Mouse (Mus musculus) intestine, embryonic 14.5 days (tissue): ENCODE measurements around the gene Sntg2. TPM values are rescaled to one million over a fixed set of nuclear protein-coding genes. Genes with fewer than 3 reads are reported as not detected.

ENCODE experiments used
- ATAC-seq: fragments of 200-750 bp; cut with Nextera tagmentation; replicated peaks from 2 replicates; pipeline ENCODE4 v1.8.0; 2017; ENCODE audit warnings: low read depth, moderate number of reproducible peaks, moderate TSS enrichment, moderate library complexity; ENCODE audit not compliant: low FRiP score, low TSS enrichment
- DNase-seq: peaks from one replicate; pipeline ENCODE4 v3.0.0-alpha.2; 2018; ENCODE audit warnings: low spot score
- H3K27ac ChIP-seq: fragments of 300-500 bp; sonication (generic); 2 replicates; pipeline ENCODE4 v1.5.1; 2014; ENCODE audit warnings: low read depth, mild to moderate bottlenecking, control low read depth
- H3K27me3 ChIP-seq: fragments of 300-500 bp; sonication (generic); replicated peaks from 2 replicates; pipeline ENCODE4 v1.6.1; 2014; ENCODE audit warnings: low read length, control low read depth; ENCODE audit not compliant: control insufficient read depth, insufficient read depth
- H3K36me3 ChIP-seq: fragments of 300-500 bp; sonication (generic); 2 replicates; pipeline ENCODE4 v1.6.1; 2014; ENCODE audit warnings: low read length, control low read depth; ENCODE audit not compliant: control insufficient read depth, insufficient read depth
- H3K4me1 ChIP-seq: fragments of 300-500 bp; sonication (generic); replicated peaks from 2 replicates; pipeline ENCODE4 v1.6.1; 2014; ENCODE audit warnings: low read length, control low read depth, mixed read lengths; ENCODE audit not compliant: control insufficient read depth, insufficient read depth
- H3K4me2 ChIP-seq: fragments of 300-500 bp; sonication (generic); 2 replicates; pipeline ENCODE4 v1.6.1; 2014; ENCODE audit warnings: low read length
- H3K4me3 ChIP-seq: fragments of 300-500 bp; sonication (generic); 2 replicates; pipeline ENCODE4 v1.5.1; 2014; ENCODE audit warnings: low read depth, low read length, control low read depth, mixed read lengths
- H3K9ac ChIP-seq: fragments of 300-500 bp; sonication (generic); 2 replicates; pipeline ENCODE4 v1.6.1; 2014; ENCODE audit warnings: mild to moderate bottlenecking, low read length
- H3K9me3 ChIP-seq: fragments of 300-500 bp; sonication (generic); 2 replicates; pipeline ENCODE4 v1.6.1; 2016; ENCODE audit warnings: low read length, control low read depth; ENCODE audit not compliant: control insufficient read depth
- WGBS: fragments of 180-500 bp; shearing (Covaris S2); extraction: QIAGEN DNeasy Blood & Tissue Kit; methylation state at CpG from one replicate; pipeline ENCODE4 v1.1.7; 2014; 5-methylcytosine and 5-hydroxymethylcytosine counted together
- polyA plus RNA-seq: library from polyadenylated mRNA; unstranded; fragments of >200 nt; fragmentation: Nextera tagmentation; extraction: Ambion mirVana; gene quantifications from 2 replicates; pipeline ENCODE4 v1.2.1, GENCODE M21; 2014

The Sntg2 gene
- polyA plus RNA-seq, 1 experiment from 2014 or later, result 43.2 TPM

DNA sequence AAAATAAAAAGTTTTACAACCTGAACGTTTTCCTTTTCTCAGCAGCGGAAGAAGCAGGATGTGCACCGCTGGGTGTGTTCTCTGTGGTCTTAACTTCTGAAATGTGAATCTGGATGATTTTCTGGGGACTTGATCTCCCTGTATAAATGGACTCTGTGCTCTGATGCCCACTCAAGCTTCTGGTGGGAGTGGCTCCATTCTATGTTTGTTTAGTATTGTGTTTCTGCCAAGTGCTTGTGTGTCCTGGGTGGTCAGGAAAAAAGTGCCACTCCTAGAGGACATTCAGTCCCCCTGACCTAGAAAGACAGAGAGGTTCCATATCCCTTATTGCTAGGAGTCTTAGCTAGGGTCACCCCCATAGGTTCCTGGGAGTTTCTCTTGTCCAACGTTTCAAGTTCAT is 240.7 kb downstream of the Sntg2 start, which contains the start of gene Tpo:
TSS of gene Tpo (minus strand) at position 101 of the 400 bp plus-strand sequence.
- no peak within 1 kb of the TSS for H3K9ac ChIP-seq
- H3K4me1 ChIP-seq, result no peaks in the 10 kb centered on the region
- no peak within 1 kb of the TSS for H3K4me2 ChIP-seq
- no peaks in the 10 kb centered on the region for H3K27me3 ChIP-seq
- H3K9me3 ChIP-seq, result no peaks in the 10 kb centered on the region
- WGBS, result 84% methylated on average over 4 of the region's 4 CpGs
- H3K27ac ChIP-seq, result no peak within 1 kb of the TSS
- DNase-seq (peak; percentile 6), ATAC-seq (no peak)
- no peaks in the 10 kb centered on the region for H3K36me3 ChIP-seq
- H3K4me3 ChIP-seq, result no peak within 1 kb of the TSS

DNA sequence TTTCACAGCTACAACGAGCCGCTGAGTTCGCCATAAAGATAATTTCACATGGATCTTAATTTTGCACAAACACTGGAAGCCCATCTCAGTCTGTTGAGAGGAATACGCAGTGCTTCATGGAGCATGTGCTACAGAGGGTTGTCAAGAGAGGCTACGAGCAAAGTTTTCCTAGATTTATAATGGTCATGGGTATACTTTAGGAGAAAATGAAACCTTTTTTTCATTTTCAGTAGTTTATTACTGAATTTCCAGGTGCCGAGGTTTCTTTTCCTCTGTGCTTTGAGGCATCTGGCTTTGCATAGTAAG is 243.8 kb downstream of the Sntg2 start:
- H3K36me3 ChIP-seq, result no peaks in the 10 kb centered on the region
- WGBS, result 74% methylated on average over 6 of the region's 6 CpGs
- H3K4me2 ChIP-seq, result no peak overlapping the region
- H3K27me3 ChIP-seq, result no peaks in the 10 kb centered on the region
- no peaks in the 10 kb centered on the region for H3K4me1 ChIP-seq
- no peak for ATAC-seq
- H3K27ac ChIP-seq, result no peak overlapping the region
- no peak overlapping the region for H3K4me3 ChIP-seq
- no peak overlapping the region for H3K9ac ChIP-seq
- H3K9me3 ChIP-seq, result no peaks in the 10 kb centered on the region
- no peak for DNase-seq

GRCm38 (mm10) chr12:30128561-30129410 is 244.4 kb downstream of the Sntg2 start:
- H3K4me3 ChIP-seq, result no peak overlapping the region
- H3K27me3 ChIP-seq, result no peaks in the 10 kb centered on the region
- ATAC-seq (0 out of 2 replicates have a peak, but pooled peaks have one; percentile 40), DNase-seq (peak; percentile 67)
- 73% methylated on average over 7 of the region's 7 CpGs for WGBS
- no peak overlapping the region for H3K27ac ChIP-seq
- no peaks in the 10 kb centered on the region for H3K9me3 ChIP-seq
- H3K4me1 ChIP-seq, result no peaks in the 10 kb centered on the region
- H3K4me2 ChIP-seq, result no peak overlapping the region
- H3K9ac ChIP-seq, result no peak overlapping the region
- H3K36me3 ChIP-seq, result no peaks in the 10 kb centered on the region

Other genes starting within 250 kb of the Sntg2 start
- gene Tpo, start 240.8 kb downstream of the Sntg2 start, polyA plus RNA-seq, result 0.05 and 0.12 TPM in 2 replicates
- gene Tmem18, start 211.1 kb upstream of the Sntg2 start, polyA plus RNA-seq, result 25.3 and 26.4 TPM in 2 replicates